Mouse (Mus musculus): ENCODE data around the gene Lamtor5.

The Lamtor5 gene

GRCm38 (mm10) chr3:107255992-107256391 is 22.7 kb upstream of the Lamtor5 start:
- TF ChIP-seq GATA4 (IDR thresholded peaks at IDR 0.05; ENCODE audit: insufficient replicate concordance, low read length), result no peak

GRCm38 (mm10) chr3:107256724-107257123 is 21.9 kb upstream of the Lamtor5 start:
- TF ChIP-seq GATA4 (IDR thresholded peaks at IDR 0.05; ENCODE audit: insufficient replicate concordance, low read length), result no peak

- TF ChIP-seq GATA4 (IDR thresholded peaks at IDR 0.05; ENCODE audit: insufficient replicate concordance, low read length), result no peak
These were observed 20.7 kb upstream of the Lamtor5 start for GRCm38 (mm10) chr3:107257924-107258323.

- no peak for TF ChIP-seq GATA4 (IDR thresholded peaks at IDR 0.05; ENCODE audit: insufficient replicate concordance, low read length)
These were observed 17.5 kb upstream of the Lamtor5 start for GRCm38 (mm10) chr3:107260956-107261850.

GRCm38 (mm10) chr3:107261851-107262165 is 16.9 kb upstream of the Lamtor5 start:
- TF ChIP-seq GATA4 (IDR thresholded peaks at IDR 0.05; ENCODE audit: insufficient replicate concordance, low read length), result no peak

GRCm38 (mm10) chr3:107266814-107267345 is 11.8 kb upstream of the Lamtor5 start:
- no peak for TF ChIP-seq GATA4 (IDR thresholded peaks at IDR 0.05; ENCODE audit: insufficient replicate concordance, low read length)

- TF ChIP-seq GATA4 (IDR thresholded peaks at IDR 0.05; ENCODE audit: insufficient replicate concordance, low read length), result no peak
These were observed 6.2 kb upstream of the Lamtor5 start for GRCm38 (mm10) chr3:107272433-107272832.

GRCm38 (mm10) chr3:107273820-107274219 is 4.8 kb upstream of the Lamtor5 start:
- TF ChIP-seq GATA4 (IDR thresholded peaks at IDR 0.05; ENCODE audit: insufficient replicate concordance, low read length), result no peak

GRCm38 (mm10) chr3:107275351-107275750 is 3.3 kb upstream of the Lamtor5 start:
- TF ChIP-seq GATA4 (IDR thresholded peaks at IDR 0.05; ENCODE audit: insufficient replicate concordance, low read length), result no peak

GRCm38 (mm10) chr3:107275996-107276395 is 2.7 kb upstream of the Lamtor5 start:
- TF ChIP-seq GATA4 (IDR thresholded peaks at IDR 0.05; ENCODE audit: insufficient replicate concordance, low read length), result no peak

GRCm38 (mm10) chr3:107276626-107277025 is 2.0 kb upstream of the Lamtor5 start:
- no peak for TF ChIP-seq GATA4 (IDR thresholded peaks at IDR 0.05; ENCODE audit: insufficient replicate concordance, low read length)

GRCm38 (mm10) chr3:107286123-107286522 is 7.5 kb downstream of the Lamtor5 start:
- TF ChIP-seq GATA4 (IDR thresholded peaks at IDR 0.05; ENCODE audit: insufficient replicate concordance, low read length), result no peak

- no peak for TF ChIP-seq GATA4 (IDR thresholded peaks at IDR 0.05; ENCODE audit: insufficient replicate concordance, low read length)
These were observed 8.7 kb downstream of the Lamtor5 start for GRCm38 (mm10) chr3:107287346-107287745.

- TF ChIP-seq GATA4 (IDR thresholded peaks at IDR 0.05; ENCODE audit: insufficient replicate concordance, low read length), result no peak
These were observed 12.2 kb downstream of the Lamtor5 start, which contains the start of gene Slc16a4 for GRCm38 (mm10) chr3:107290764-107291381. Gene Slc16a4 (plus strand): TSS chr3:107291230.

GRCm38 (mm10) chr3:107295672-107296360 is 17.2 kb downstream of the Lamtor5 start:
- no peak for TF ChIP-seq GATA4 (IDR thresholded peaks at IDR 0.05; ENCODE audit: insufficient replicate concordance, low read length)
